Mouse (Mus musculus) E14TG2a.4 (cell line): ENCODE data around the gene Pmvk.

Source experiments
- CTCF ChIP-seq: conservative IDR thresholded peaks from 2 replicates; pipeline ENCODE4 v1.5.1; 2014; ENCODE audit warnings: low read length
- NANOG ChIP-seq: IDR thresholded peaks from 2 replicates; pipeline ENCODE4 v1.6.1; 2014; ENCODE audit warnings: borderline replicate concordance, low read length, mixed read lengths

DNA sequence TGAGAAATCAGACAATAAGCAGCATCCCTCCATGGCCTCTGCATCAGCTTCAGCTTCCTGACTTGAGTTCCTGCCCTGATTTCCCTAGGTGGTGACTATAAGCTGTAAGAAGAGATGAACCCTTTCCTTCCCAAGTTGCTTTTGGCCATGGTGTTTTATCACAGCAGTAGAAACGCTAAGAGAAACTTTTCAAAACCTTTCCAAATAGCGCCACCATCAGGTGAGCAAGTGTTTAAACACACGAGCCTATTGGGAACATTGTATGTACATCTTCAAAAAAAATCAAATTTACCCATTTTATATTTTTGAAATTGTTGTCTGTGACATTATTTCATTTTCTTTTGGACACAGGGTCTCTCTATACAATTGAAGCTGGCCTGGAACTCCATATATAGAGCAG lies 42.0 kb downstream of the Pmvk start:
- TF ChIP-seq CTCF, result peak; percentile 45
- TF ChIP-seq NANOG, result no peak
